Mouse (Mus musculus): ENCODE measurements around the gene Abca7. TPM values are rescaled to one million over a fixed set of nuclear protein-coding genes. Genes with fewer than 3 reads are reported as not detected.
A peak's percentile ranks its signal among the peaks of the same experiment; 100 is the strongest.

Abca7 gene
- polyA plus RNA-seq, 1 experiment from 2014 or later = 2.6 TPM

DNA sequence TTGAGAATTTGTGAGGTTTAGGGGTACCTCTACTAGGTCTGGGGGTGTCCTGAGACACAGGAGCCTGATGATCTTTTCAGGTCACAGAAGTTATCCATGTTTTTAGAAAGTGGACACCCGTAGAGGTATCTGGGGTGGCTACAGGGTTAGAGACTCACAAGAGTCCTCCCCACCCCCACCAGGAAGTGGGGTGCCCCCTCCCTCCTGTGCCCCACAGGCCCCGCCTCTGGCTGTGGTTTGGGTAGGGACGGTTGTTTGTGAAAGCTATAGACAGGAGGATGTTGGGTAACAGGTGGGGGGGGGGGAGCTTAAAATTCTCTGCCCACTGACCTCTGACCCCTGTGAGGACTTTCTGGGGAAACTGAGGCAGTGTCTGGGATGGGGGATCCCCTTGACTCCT, 21.1 kb downstream of the Abca7 start:
- no peak for ATAC-seq (replicated peaks; ENCODE audit: low FRiP score, low read depth)
- WGBS = 68% methylated on average over 3 of the region's 3 CpGs
- no peak overlapping the region for H3K27ac ChIP-seq
- no peaks in the 10 kb centered on the region for H3K36me3 ChIP-seq (ENCODE audit: insufficient read depth, low read length)
- H3K9me3 ChIP-seq (replicated peaks; ENCODE audit: low read length) = no peaks in the 10 kb centered on the region
- no peak for TF ChIP-seq CTCF (IDR thresholded peaks at IDR 0.05; ENCODE audit: low read depth)
- peaks cover 8% of the 10 kb centered on the region; the same call in 1 of the 2 replicates for H3K4me1 ChIP-seq (replicated peaks; ENCODE audit: insufficient read depth, low read length)
- no peak overlapping the region for H3K4me3 ChIP-seq (replicated peaks; ENCODE audit: low read depth, low read length)
- no peak for DNase-seq (ENCODE audit: low spot score)
- no peak overlapping the region for H3K4me2 ChIP-seq (ENCODE audit: low read length)
- 0 out of 2 replicates have a peak, but pooled peaks cover 9% of the 10 kb centered on the region for H3K27me3 ChIP-seq (ENCODE audit: insufficient read depth, low read length)
- H3K9ac ChIP-seq (ENCODE audit: low read depth, low read length) = no peak overlapping the region

DNA sequence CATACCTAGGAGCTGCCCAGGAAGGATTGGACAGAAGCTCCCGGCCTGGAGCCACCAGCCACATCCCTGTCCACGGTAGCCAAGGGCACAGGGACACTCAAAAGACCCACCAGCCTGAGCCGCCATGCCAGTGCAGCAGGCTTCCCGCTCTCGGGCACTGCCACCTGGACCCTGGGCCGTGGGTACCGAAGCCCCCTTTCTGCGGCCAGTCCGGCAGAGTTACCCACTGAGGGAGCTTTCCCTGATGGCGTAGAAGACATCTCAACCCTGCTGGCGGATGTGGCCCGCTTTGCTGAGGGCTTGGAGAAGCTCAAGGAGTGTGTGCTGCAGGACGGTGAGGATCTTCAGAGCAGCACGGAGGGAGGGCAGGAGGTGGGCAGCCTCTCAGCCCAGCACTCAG, 21.5 kb downstream of the Abca7 start:
- Histone ChIP-seq H3K27me3 (ENCODE audit: insufficient read depth, low read length) (0 out of 2 replicates have a peak, but pooled peaks cover 9% of the 10 kb centered on the region), H3K4me2 (ENCODE audit: low read length) (no peak overlapping the region), H3K36me3 (ENCODE audit: insufficient read depth, low read length) (no peaks in the 10 kb centered on the region), H3K27ac (no peak overlapping the region), H3K4me1 (replicated peaks; ENCODE audit: insufficient read depth, low read length) (peaks cover 8% of the 10 kb centered on the region; the same call in 1 of the 2 replicates), H3K9me3 (replicated peaks; ENCODE audit: low read length) (no peaks in the 10 kb centered on the region), H3K4me3 (replicated peaks; ENCODE audit: low read depth, low read length) (no peak overlapping the region), H3K9ac (ENCODE audit: low read depth, low read length) (no peak overlapping the region)
- no peak for DNase-seq (ENCODE audit: low spot score)
- ATAC-seq (replicated peaks; ENCODE audit: low FRiP score, low read depth) = no peak
- no peak for TF ChIP-seq CTCF (IDR thresholded peaks at IDR 0.05; ENCODE audit: low read depth)
- WGBS = 83% methylated on average over 14 of the region's 14 CpGs

DNA sequence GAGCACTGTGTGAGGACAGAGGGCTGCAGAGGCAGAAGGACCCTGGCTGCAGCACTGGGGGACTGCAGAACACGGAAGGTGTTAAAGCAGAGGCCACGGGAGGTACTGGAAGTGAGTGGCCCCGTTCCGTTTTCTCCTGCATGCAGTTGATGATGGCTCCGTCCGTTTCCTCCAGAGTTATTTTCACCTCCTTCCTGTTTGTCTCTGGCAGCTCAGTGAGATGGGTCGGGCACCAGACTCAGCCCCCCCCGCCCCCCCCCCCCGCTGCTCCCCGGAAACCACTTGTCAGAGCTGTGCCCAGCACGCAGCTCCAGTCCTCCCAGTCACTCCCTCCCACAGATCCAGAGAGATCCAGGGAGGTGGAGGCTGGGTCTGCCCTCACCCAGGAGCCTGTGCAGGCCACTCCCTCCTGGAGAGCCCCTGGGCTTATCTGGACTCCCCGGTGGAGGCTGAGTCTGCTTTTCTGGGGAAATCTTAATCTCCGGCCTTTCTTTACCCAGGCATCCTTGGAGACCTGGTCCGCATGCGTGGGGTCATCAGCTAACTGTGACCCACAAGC, 22.5 kb downstream of the Abca7 start:
- 0 out of 2 replicates have a peak, but pooled peaks cover 2% of the 10 kb centered on the region for H3K27me3 ChIP-seq (ENCODE audit: insufficient read depth, low read length)
- H3K9ac ChIP-seq (ENCODE audit: low read depth, low read length) = 0 out of 2 replicates have a peak overlapping the region, but pooled peaks have one; percentile 1
- DNase-seq (ENCODE audit: low spot score) = no peak
- H3K9me3 ChIP-seq (replicated peaks; ENCODE audit: low read length) = no peaks in the 10 kb centered on the region
- peak overlapping the region; percentile 2 for H3K4me2 ChIP-seq (ENCODE audit: low read length)
- peak; percentile 55 for ATAC-seq (replicated peaks; ENCODE audit: low FRiP score, low read depth)
- TF ChIP-seq CTCF (IDR thresholded peaks at IDR 0.05; ENCODE audit: low read depth) = no peak
- WGBS = 5% methylated on average over 15 of the region's 15 CpGs
- no peaks in the 10 kb centered on the region for H3K36me3 ChIP-seq (ENCODE audit: insufficient read depth, low read length)
- H3K27ac ChIP-seq = no peak overlapping the region
- peaks cover 8% of the 10 kb centered on the region; the same call in 1 of the 2 replicates for H3K4me1 ChIP-seq (replicated peaks; ENCODE audit: insufficient read depth, low read length)
- no peak overlapping the region for H3K4me3 ChIP-seq (replicated peaks; ENCODE audit: low read depth, low read length)

DNA sequence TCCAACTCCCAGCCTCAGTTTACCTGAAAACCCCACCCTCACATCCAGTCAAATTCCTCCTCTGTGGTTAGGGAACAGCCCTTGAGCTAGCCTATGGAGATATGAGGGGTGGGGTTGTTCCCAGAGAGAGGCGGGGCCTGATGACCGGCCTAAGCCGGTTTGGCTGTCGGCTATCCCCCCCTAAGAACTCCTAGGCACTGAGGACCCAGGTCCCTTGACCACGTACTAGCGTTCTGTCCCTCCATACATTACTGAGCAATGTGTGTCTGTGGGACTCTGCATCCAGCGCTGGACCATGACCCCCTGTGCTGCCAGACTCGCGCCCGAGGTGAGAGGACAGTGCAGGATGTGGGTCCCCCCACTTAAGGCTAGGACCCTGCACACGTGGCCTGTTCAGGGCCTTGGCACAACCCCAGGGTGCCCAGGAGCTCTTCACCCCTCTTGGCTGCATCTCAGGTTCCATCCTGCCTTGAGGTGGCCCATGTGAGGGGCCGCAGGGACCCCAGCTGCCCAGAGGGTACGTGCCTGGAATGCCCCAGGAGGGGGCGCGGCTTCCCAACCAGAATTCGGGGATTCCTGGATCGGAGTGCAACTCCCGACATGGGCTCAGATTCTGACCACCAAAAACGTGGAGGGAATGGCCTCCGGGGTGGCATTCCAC, 23.3 kb downstream of the Abca7 start:
- H3K27me3 ChIP-seq (ENCODE audit: insufficient read depth, low read length) = no peaks in the 10 kb centered on the region
- no peaks in the 10 kb centered on the region for H3K36me3 ChIP-seq (ENCODE audit: insufficient read depth, low read length)
- WGBS = 14% methylated on average over 20 of the region's 20 CpGs
- no peak overlapping the region; the same call in 1 of the 2 replicates for H3K27ac ChIP-seq
- peak; percentile 68 for DNase-seq (ENCODE audit: low spot score)
- TF ChIP-seq CTCF (IDR thresholded peaks at IDR 0.05; ENCODE audit: low read depth) = peak; percentile 30; the same call in 1 of the 2 replicates
- H3K9me3 ChIP-seq (replicated peaks; ENCODE audit: low read length) = no peaks in the 10 kb centered on the region
- H3K4me3 ChIP-seq (replicated peaks; ENCODE audit: low read depth, low read length) = peak overlapping the region; percentile 17
- peak; percentile 45; the same call in 1 of the 2 replicates for ATAC-seq (replicated peaks; ENCODE audit: low FRiP score, low read depth)
- H3K4me2 ChIP-seq (ENCODE audit: low read length) = peak overlapping the region; percentile 46
- H3K4me1 ChIP-seq (replicated peaks; ENCODE audit: insufficient read depth, low read length) = peaks cover 8% of the 10 kb centered on the region; the same call in 1 of the 2 replicates
- H3K9ac ChIP-seq (ENCODE audit: low read depth, low read length) = peak overlapping the region; percentile 35; the same call in 1 of the 2 replicates

DNA sequence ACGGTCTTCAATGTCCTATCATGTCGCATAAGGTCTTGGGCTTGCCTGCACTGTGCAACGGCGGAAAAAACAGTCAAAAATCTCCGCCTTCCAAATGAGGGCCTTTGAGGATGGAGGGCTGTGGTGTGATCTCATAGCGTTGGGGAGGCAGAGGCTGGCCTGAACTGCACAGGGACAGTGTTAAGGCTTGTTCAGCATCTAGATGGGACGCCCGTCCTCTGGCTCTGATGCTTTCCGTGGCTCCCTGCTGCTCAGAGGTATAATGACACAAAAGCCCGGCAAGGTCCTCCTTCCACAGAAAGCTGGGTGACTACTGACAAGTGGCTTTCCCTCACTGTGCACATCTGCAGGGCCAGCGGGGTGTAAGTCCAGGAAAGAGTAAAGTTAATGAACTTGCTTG, 23.9 kb downstream of the Abca7 start:
- H3K4me2 ChIP-seq (ENCODE audit: low read length) = peak overlapping the region; percentile 46
- TF ChIP-seq CTCF (IDR thresholded peaks at IDR 0.05; ENCODE audit: low read depth) = no peak
- peak overlapping the region; percentile 35; the same call in 1 of the 2 replicates for H3K9ac ChIP-seq (ENCODE audit: low read depth, low read length)
- no peak for ATAC-seq (replicated peaks; ENCODE audit: low FRiP score, low read depth)
- H3K4me1 ChIP-seq (replicated peaks; ENCODE audit: insufficient read depth, low read length) = peaks cover 8% of the 10 kb centered on the region; the same call in 1 of the 2 replicates
- H3K9me3 ChIP-seq (replicated peaks; ENCODE audit: low read length) = no peaks in the 10 kb centered on the region
- DNase-seq (ENCODE audit: low spot score) = no peak
- H3K27me3 ChIP-seq (ENCODE audit: insufficient read depth, low read length) = no peaks in the 10 kb centered on the region
- H3K36me3 ChIP-seq (ENCODE audit: insufficient read depth, low read length) = no peaks in the 10 kb centered on the region
- H3K27ac ChIP-seq = no peak overlapping the region
- H3K4me3 ChIP-seq (replicated peaks; ENCODE audit: low read depth, low read length) = peak overlapping the region; percentile 17
- WGBS = 44% methylated on average over 11 of the region's 11 CpGs

DNA sequence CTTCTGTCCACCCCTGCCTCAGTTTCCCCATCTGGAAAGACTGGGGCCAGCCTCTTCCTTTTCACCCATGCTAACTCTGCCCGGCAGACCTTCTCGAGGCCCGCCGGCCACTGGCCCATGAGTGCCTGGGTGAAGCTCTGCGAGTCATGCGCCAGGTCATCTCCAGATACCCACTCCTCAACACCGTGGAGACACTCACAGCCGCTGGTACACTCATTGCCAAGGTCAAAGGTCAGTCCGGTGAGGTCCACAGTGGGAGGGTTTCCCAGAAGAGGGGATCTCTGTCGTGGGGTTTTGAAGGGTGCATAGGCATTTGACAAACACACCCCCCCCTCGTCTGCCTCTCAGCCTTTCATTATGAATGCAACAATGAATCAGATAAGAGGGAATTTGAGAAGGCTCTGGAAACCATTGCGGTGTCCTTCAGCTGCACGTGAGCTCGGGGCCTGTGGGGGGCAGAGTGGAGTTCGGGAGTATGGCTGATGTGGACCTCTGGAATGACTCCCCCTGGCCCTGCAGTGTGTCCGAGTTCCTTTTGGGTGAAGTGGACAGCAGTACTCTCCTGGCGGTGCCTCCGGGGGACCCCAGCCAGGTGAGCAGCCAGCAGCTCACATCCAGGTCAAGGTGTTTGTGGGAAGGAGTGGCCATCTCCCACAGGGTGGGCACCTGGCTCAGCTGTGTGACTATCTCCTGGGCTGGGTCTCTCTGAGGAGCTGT, 24.5 kb downstream of the Abca7 start:
- H3K27ac ChIP-seq = no peak overlapping the region
- ATAC-seq (replicated peaks; ENCODE audit: low FRiP score, low read depth) = no peak
- no peak for DNase-seq (ENCODE audit: low spot score)
- TF ChIP-seq CTCF (IDR thresholded peaks at IDR 0.05; ENCODE audit: low read depth) = peak; percentile 20; the same call in 1 of the 2 replicates
- no peaks in the 10 kb centered on the region for H3K36me3 ChIP-seq (ENCODE audit: insufficient read depth, low read length)
- no peaks in the 10 kb centered on the region for H3K27me3 ChIP-seq (ENCODE audit: insufficient read depth, low read length)
- no peak overlapping the region; the same call in 1 of the 2 replicates for H3K4me2 ChIP-seq (ENCODE audit: low read length)
- peak overlapping the region; percentile 35; the same call in 1 of the 2 replicates for H3K9ac ChIP-seq (ENCODE audit: low read depth, low read length)
- H3K4me1 ChIP-seq (replicated peaks; ENCODE audit: insufficient read depth, low read length) = peaks cover 8% of the 10 kb centered on the region; the same call in 1 of the 2 replicates
- no peak overlapping the region for H3K4me3 ChIP-seq (replicated peaks; ENCODE audit: low read depth, low read length)
- 82% methylated on average over 18 of the region's 18 CpGs for WGBS
- no peaks in the 10 kb centered on the region for H3K9me3 ChIP-seq (replicated peaks; ENCODE audit: low read length)

Data from kidney, postnatal 0 days (tissue).